Mouse (Mus musculus): Measurements from ENCODE around the gene Actn1.
"Not testable (repeated sequence)": the region's sequence is repeated elsewhere in the genome, so short reads cannot be mapped to it uniquely, and the experiment has no call there.

The Actn1 gene

GRCm38 (mm10) chr12:80260056-80260743, at the start of gene Actn1:
TSS of gene Actn1 (minus strand) at chr12:80260371.
- DNase-seq (ENCODE audit: extremely low read depth, low read depth, low spot score): peak; percentile 43

GRCm38 (mm10) chr12:80307556-80307955, 47.4 kb upstream of the Actn1 start:
- DNase-seq (ENCODE audit: extremely low read depth, low read depth, low spot score): no peak

GRCm38 (mm10) chr12:80304518-80304917, 44.3 kb upstream of the Actn1 start:
- DNase-seq (ENCODE audit: extremely low read depth, low read depth, low spot score): no peak

GRCm38 (mm10) chr12:80300833-80301456, 40.8 kb upstream of the Actn1 start:
- no peak for DNase-seq (ENCODE audit: extremely low read depth, low read depth, low spot score)

- no peak for DNase-seq (ENCODE audit: extremely low read depth, low read depth, low spot score)
These were observed 38.5 kb upstream of the Actn1 start for GRCm38 (mm10) chr12:80298714-80299113.

- DNase-seq (ENCODE audit: extremely low read depth, low read depth, low spot score): no peak
These were observed 31.8 kb upstream of the Actn1 start for GRCm38 (mm10) chr12:80291895-80292435.

- no peak for DNase-seq (ENCODE audit: extremely low read depth, low read depth, low spot score)
These were observed 30.8 kb upstream of the Actn1 start for GRCm38 (mm10) chr12:80290964-80291363.

- no peak for DNase-seq (ENCODE audit: extremely low read depth, low read depth, low spot score)
These were observed 30.3 kb upstream of the Actn1 start for GRCm38 (mm10) chr12:80290483-80290882.

- no peak for DNase-seq (ENCODE audit: extremely low read depth, low read depth, low spot score)
These were observed 29.6 kb upstream of the Actn1 start for GRCm38 (mm10) chr12:80289722-80290121.

- no peak for DNase-seq (ENCODE audit: extremely low read depth, low read depth, low spot score)
These were observed 25.7 kb upstream of the Actn1 start for GRCm38 (mm10) chr12:80285890-80286289.

- DNase-seq (ENCODE audit: extremely low read depth, low read depth, low spot score): not testable (repeated sequence)
These were observed 24.1 kb upstream of the Actn1 start for GRCm38 (mm10) chr12:80284251-80284650.

GRCm38 (mm10) chr12:80278866-80279265, 18.7 kb upstream of the Actn1 start:
- no peak for DNase-seq (ENCODE audit: extremely low read depth, low read depth, low spot score)

GRCm38 (mm10) chr12:80277428-80277827, 17.3 kb upstream of the Actn1 start:
- DNase-seq (ENCODE audit: extremely low read depth, low read depth, low spot score): no peak

GRCm38 (mm10) chr12:80275187-80275820, 15.1 kb upstream of the Actn1 start:
- no peak for DNase-seq (ENCODE audit: extremely low read depth, low read depth, low spot score)

- DNase-seq (ENCODE audit: extremely low read depth, low read depth, low spot score): no peak
These were observed 13.0 kb upstream of the Actn1 start for GRCm38 (mm10) chr12:80273020-80273686.

GRCm38 (mm10) chr12:80271806-80272205, 11.6 kb upstream of the Actn1 start:
- DNase-seq (ENCODE audit: extremely low read depth, low read depth, low spot score): no peak

- no peak for DNase-seq (ENCODE audit: extremely low read depth, low read depth, low spot score)
These were observed 10.8 kb upstream of the Actn1 start for GRCm38 (mm10) chr12:80270924-80271323.

- DNase-seq (ENCODE audit: extremely low read depth, low read depth, low spot score): no peak
These were observed 9.1 kb upstream of the Actn1 start for GRCm38 (mm10) chr12:80269303-80269702.

GRCm38 (mm10) chr12:80267962-80268361, 7.8 kb upstream of the Actn1 start:
- no peak for DNase-seq (ENCODE audit: extremely low read depth, low read depth, low spot score)

GRCm38 (mm10) chr12:80264388-80264787, 4.2 kb upstream of the Actn1 start:
- not testable (repeated sequence) for DNase-seq (ENCODE audit: extremely low read depth, low read depth, low spot score)
